Mouse (Mus musculus) G1E (cell line): ENCODE results near the gene 4931422A03Rik.

ENCODE experiments used
- CTCF ChIP-seq: IDR thresholded peaks from 2 replicates; pipeline ENCODE4 v1.5.1; 2012; ENCODE audit warnings: low read depth, low read length, inconsistent platforms, mixed read lengths
- GATA2 ChIP-seq: IDR thresholded peaks from 2 replicates; pipeline ENCODE4 v1.6.1; 2012; ENCODE audit warnings: low read depth, low read length, inconsistent platforms, borderline replicate concordance
- TAL1 ChIP-seq: conservative IDR thresholded peaks from 2 replicates; pipeline ENCODE4 v1.6.1; 2012; ENCODE audit warnings: low read depth, low read length, inconsistent platforms, mixed read lengths

DNA sequence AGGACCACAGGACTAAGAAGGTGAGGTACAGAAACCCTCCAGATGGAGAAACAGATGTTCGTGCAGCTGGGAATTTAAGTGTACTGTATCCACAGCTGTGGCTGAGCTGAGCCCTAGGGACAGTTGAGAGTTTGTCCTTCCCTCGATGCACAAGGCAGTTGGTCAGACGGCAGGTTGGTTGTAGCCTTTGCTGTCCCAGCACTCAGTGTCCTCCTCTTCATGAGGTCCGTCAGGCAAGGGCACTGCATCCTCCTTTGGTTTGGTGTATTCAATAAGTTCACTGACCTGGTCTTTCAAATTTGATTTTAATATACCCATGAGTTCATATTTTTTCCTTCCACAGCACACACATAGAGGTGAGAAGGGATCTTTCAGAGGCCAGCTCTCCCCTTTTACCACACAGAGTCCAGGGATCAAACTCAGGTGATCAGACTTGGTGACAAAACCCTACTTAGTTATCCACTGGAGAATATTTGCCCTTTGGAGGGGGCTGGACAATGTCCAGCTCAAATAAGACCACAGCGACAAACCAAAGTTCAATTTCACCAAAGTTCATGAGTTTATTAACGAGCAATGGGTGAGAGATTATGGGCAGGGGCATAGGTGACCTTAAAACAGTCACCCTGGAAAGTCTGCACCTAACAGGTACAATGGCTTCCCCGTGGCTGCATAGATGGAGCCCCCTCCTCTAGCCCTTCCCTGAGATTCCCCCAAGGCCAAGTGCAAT, 20.2 kb downstream of the 4931422A03Rik start:
- no peak for TF ChIP-seq CTCF
- TF ChIP-seq TAL1 = no peak
- no peak for TF ChIP-seq GATA2
